Mouse (Mus musculus) layer of hippocampus, adult 18-20 months (tissue): ENCODE data around the gene Ppp1ca. TPM values are rescaled to one million over a fixed set of nuclear protein-coding genes. Genes with fewer than 3 reads are reported as not detected.

ENCODE experiments used
- DNase-seq, 2 experiments: peaks; one replicate each; pipeline ENCODE4 v3.0.0; 2022; ENCODE audit warnings: low spot score in 2 of 2
- long read RNA-seq: library from polyadenylated mRNA; stranded (forward); transcript quantifications from one replicate; pipeline ENCODE4 v2.0.0, GENCODE M21; 2021
- total RNA-seq, 2 experiments: library from RNA; stranded (reverse); gene quantifications; 2 replicates each; pipeline ENCODE4 v1.2.3; 2021

Gene Ppp1ca
- total RNA-seq, result 100 to 1,000 TPM; 268 TPM
- long read RNA-seq, transcript Ppp1ca-201 (7 exons, 1,473 nt), result major isoform, 232 of 249 reads
- long read RNA-seq, partial matches to known transcripts, result 5 of 249 reads
- long read RNA-seq, other reads (novel, unspliced or antisense), result 11 of 249 reads

DNA sequence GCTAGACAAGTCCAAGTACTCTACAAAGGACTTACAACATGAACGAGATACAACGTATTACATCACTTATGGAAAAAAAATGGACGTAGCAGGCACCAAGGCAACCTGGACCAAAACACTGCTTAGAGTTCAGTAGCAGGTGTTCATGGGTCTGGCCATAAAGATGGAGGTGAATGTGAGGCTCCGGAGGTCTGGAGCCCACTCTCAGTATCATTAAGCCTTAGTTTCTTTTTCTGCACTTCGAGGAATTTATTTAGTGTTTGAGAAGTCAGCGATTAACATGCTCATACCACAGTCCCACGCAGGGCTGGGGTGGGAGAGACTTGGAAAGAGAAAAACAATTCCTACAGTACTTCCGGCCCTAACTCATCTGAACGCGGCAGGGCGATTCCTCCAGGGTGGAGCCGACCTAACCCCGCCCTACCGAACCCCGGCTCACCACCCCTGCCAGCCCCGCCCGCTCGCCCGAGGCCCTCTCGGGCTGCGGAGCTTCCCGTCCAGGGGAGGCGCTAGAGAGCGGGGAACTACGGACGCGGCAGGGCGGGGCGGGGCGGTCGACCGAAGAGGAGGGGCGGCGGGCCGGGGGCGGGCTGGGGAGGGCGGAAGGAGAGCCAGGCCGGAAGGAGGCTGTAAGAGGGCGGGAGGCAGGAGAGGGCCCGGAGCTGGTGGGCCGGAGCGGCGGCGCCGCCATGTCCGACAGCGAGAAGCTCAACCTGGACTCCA is at the start of gene Ppp1ca:
Gene Ppp1ca (plus strand): TSS at position 538 of the 723 bp plus-strand sequence.
- peak; percentile 85 to 94 for DNase-seq

DNA sequence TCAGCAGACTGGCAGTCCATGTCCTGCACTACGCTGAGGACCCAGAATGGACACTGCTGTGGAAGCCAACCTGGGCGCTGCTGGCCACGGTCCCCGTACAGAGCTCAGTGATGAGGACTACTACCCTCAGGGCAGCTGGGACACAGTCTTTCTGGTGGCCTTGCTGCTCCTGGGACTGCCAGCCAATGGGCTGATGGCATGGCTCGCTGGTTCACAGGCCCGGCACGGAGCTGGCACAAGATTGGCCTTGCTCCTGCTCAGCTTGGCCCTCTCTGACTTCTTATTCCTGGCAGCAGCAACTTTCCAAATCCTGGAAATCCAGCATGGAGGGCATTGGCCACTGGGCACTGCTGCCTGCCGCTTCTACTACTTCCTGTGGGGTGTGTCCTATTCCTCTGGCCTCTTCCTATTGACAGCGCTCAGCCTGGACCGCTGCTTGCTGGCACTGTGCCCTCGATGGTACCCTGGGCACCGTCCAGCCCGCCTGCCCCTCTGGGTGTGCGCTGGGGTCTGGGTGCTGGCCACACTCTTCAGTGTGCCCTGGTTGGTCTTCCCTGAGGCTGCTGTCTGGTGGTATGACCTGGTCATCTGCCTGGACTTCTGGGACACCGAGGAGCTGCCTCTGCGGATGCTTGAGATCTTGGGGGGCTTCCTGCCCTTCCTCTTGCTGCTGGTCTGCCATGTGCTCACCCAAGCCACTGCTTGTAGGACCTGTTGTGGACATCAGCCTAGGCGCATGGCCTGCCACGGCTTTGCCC is 49.3 kb upstream of the Ppp1ca start:
- DNase-seq, result no peak

DNA sequence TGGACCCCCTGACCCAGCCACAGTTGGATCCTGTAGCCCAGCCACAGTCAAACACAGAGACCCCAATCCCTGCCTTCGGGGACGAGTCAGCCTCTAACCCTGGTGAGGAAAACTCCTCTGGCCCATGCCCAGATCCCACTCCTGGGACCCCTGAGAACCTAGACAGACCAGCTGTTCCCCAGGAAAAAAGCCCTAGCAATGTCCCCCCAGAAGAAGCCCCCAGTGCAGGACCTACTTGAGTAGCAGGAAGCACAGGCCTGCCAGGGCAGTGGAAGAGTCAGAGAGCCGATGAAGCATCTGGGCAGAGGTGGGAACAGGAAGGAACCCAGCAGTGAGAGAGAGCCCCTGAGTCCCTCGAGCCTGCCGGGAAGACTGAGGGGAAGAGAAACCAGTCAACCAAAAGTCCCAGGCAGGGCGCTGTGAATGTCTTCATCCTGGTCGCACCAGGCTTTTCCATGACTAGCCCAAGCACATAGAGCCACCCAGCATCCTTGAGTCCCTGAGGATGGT is 48.1 kb upstream of the Ppp1ca start, which contains the start of gene Cabp4:
Gene Cabp4 (minus strand): TSS at position 275 of the 510 bp plus-strand sequence.
- DNase-seq, result no peak

DNA sequence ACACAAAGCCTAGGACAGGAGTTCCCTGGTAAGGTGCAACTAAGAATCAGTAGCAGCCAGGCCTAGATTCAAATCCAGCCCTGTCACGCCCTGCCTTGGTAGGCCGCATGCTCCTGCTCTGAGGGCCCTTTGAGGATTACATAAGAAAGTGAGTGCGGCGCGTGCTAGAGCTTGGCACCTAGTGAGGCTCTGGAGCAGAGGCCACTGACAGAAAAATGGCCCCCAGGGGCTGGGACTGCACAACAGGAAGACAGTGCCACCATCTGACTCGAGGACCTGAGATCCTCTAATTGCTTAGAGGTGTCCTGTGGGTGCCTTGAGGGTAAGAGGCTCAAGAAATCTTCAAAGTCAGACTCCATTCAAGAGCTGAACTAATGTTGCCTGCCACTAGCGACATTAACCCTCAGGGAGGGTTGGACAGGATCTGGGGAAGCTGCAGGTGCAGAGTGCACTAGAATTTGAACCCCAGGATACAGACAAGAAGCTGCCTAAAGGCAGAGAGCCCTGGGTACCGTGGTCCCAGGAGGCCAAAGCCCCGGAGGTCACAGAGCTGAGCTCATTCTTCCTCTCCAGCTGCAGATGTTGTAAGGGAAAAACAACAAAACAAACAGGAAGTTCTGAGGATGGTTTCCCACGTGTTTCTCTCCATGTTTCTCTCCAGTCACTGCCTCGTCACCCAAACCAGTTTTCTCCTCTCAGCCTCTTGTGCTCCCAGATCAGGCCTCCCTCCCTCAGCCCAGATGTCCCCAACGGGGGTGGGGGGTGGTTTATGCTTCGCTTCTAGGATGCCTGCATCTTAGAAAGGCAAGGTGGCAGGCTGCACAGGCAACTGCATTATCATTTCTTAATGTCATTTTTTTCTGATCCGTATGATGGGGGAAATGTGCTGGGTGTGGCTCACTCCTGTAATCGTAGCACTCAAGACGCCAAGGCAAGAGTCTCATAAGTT is 47.0 kb upstream of the Ppp1ca start:
- DNase-seq, result no peak

DNA sequence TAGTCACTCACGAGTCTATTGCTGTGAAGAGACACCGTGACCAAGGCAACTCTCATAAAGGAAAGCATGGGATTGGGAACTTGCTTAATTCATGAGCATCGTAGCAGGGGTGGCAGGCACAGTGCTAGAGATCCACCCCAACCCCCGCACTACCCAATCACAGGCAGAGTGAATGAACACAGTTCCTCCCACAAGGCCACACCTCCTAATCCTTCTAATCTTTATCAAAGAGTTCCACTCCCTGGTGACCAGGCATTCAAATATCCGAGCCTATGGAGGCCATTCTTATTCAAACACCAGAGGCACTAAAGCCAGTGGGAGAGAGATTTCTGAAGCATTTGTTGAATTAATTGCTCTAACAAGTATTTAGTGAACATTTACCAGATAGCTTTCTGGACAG is 45.9 kb upstream of the Ppp1ca start:
- no peak for DNase-seq

DNA sequence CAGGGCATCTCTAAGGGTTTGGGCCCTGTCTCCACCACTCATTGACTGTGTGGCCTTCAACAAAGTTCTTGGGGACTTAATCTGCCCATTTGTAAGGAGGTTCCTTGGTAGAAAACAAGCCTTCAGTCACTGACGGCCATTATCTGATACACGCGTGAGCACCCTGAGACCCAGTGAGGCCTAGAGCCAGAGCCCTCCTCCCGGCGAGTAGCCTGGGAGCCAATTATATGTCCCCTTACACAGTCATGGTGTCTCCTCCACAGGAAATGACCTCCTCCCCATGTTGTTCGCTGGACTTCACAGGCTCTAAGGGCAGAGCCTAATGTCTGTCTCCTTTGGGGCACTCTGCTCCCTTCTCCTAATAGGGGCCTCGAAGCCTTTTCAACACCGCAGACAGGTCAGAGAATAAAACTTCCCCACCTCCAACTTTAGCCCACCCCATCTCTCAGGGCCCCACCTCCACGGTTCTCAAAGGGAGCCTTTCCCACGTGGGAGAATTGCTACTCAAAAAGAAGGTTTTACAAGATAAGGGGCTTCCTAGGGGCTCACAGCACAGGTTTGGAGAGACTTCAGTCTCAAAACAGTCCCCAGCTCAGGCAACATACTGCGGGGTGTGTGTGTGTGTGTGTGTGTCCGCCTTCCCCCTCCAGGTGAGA is 45.4 kb upstream of the Ppp1ca start:
- DNase-seq, result no peak

DNA sequence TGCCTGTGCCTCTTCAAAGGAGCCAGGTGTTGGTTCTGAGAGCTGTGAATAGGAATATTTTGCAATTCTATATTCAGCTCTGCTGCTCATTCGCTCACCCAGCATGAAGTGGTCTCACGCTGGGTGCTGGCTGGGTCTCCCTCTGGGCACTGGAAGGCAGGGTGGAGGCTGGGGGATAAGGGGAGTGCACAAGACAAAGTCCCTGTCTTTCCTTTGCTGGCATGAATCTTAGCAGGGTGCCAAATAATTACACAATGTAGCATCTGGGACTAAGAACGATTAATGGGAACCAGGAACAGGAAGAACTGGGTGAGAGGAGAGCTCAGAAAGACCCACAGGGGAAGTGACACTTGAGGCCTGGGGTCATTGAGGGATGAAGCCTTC is 44.9 kb upstream of the Ppp1ca start:
- DNase-seq, result no peak

DNA sequence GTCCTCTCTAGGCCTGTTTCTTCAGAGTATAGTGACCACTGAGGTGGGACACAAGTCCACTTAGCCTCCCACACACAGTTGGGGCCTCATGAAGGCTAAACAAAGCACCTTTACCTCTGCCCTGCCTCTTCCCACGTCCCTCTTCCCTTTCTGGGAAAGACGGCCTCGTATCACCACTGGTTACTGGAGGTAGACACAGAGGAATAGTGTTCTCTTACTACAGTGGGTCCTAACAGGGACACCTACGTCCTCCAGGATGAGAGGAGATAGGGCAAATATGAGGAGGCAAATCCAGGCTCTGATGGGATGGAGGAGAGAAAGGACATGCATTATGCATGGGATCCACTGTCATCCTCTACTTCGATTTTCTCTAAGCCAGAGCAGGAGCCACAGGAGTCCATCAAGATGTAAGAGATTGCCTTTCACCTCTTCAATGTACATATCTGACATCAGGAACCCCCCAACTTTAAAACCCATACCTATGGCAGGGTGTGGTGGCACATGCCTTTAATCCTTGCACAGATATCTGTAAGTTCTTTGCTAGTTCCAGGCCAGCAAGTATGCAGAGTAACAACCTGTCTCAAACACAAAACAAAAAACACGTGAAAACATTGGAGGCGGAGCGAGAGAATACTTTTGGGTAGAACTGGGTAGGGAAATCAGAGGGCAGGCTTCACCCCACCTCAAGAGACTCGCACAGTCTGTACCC is 43.9 kb upstream of the Ppp1ca start:
- DNase-seq, result no peak

DNA sequence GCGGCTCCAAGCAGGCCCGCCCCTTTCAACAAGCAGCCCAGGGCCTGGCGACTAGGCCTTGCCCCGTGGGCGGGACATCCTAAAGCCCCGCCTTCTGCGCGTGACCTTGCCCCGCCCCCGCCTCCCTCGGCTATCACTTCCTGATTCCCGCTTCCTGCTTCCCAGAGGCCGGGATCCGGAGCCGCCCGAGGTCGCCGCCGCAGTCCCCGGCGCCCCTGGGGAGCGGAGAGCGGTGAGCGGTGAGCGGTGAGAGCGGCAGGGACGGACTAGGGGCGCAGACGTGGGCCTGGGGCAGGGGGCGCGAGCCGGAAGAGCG is 43.4 kb upstream of the Ppp1ca start, which contains the start of gene Coro1b:
Gene Coro1b (plus strand): TSS at position 129 of the 316 bp plus-strand sequence.
- DNase-seq, result peak; percentile 89 to 97

DNA sequence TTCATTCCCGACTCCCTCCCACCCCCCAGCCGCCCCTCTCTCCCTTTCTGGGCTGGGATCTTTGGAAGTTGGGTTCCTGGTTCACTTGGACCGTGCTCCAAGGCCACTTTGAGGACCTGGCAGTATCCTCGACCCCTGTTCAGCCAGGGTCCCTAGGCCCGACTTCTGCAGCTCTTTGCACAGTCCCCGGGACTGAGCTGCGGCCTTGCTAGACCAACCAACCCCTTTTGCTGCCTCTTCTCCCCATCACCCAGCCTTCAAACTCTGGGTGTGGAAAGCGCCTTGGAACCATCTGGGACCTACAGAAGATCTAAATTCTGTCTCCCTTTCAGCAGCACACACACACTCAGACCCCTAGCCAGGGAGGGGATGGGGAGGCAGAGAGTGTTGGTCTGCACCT is 43.0 kb upstream of the Ppp1ca start:
- DNase-seq, result no peak

DNA sequence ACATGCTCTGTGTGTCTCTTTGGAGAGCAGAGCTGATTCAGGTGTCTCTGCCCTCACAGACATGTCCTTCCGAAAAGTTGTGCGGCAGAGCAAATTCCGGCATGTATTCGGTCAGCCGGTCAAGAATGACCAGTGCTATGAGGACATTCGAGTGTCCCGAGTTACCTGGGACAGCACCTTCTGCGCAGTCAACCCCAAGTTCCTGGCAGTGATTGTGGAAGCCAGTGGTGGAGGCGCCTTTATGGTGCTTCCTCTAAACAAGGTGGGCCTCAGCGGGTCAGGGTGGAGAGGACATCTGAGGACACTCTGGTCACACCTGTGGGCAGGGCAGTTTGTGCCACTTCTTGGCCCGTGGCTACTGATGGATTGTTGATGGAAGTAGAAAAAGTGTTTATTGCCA is 42.6 kb upstream of the Ppp1ca start:
- DNase-seq, result no peak

DNA sequence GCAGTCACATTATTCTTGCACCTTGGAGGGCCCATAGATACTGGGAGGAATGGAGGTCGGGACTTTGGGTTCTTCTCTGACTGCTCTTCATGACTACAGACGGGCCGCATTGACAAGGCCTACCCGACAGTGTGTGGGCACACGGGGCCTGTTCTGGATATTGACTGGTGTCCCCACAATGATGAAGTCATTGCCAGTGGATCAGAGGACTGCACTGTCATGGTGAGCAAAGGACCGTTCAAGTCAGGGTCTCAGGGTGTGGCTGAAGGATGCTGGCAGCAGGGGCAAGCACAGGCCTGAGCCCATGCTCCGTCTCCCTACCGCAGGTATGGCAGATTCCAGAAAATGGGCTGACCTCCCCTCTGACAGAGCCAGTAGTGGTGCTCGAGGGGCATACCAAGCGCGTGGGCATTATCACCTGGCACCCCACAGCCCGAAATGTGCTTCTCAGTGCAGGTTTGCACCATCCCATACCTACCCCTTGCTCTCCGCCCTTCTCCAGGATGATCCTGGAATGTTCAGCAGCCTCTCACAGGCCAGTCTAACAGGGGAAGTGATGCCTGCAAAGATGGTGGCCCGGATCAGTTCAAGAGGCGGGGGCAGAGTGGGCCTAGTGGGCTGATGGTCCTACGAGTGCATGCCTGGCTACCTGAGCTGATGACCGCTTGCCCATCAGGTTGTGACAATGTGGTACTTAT is 42.0 kb upstream of the Ppp1ca start:
- DNase-seq, result no peak

DNA sequence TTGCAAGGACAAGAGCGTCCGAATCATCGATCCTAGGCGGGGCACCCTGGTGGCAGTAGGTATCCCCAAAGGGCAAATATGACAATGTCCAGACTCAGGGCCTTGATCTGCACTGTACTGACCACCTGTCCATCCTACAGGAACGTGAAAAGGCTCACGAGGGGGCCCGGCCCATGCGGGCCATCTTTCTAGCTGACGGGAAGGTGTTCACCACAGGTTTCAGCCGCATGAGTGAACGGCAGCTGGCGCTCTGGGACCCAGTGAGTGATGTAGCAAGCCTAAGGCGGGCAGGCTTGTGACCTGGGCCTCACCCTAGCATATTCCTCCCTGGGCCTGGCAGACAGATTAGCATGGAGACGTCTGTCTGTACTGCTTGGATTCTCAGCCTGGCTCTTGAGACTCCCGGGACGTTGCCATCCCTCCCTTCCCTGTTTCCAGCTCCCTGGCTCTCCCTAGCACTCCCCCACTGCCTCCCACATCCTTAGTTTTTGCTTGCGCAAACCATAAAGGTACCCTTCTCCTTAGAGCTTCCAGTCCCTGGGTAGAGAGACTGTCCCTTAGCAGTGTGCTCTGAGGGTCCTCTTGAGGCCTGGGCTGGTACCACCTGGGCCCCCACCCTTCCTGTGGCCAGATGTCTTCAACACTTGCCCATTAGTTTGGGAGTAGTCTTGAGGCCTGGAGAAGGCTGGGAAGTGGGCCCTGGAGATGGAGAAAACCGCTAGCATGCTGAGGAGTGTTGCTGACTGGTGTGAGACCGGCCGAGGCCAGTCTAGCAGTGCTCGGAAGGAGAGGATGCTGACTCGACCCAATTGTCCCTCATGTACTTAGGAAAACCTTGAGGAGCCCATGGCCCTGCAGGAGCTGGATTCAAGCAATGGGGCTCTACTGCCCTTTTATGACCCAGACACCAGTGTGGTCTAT is 41.0 kb upstream of the Ppp1ca start:
- DNase-seq, result no peak

DNA sequence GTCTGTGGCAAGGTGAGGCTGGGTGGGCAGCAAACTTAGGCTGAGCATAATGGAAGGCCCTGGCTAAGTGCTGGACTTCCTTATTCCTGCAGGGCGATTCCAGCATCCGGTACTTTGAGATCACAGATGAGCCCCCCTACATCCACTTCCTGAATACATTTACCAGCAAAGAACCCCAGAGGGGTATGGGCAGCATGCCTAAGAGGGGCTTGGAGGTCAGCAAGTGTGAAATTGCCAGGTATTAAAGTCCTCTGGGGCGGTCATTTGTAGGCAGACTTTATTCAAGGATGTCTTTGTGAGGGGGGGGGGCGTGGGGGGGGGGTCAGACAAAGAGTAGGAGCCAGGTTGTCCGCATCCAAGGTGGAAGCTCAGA is 40.4 kb upstream of the Ppp1ca start:
- no peak for DNase-seq

DNA sequence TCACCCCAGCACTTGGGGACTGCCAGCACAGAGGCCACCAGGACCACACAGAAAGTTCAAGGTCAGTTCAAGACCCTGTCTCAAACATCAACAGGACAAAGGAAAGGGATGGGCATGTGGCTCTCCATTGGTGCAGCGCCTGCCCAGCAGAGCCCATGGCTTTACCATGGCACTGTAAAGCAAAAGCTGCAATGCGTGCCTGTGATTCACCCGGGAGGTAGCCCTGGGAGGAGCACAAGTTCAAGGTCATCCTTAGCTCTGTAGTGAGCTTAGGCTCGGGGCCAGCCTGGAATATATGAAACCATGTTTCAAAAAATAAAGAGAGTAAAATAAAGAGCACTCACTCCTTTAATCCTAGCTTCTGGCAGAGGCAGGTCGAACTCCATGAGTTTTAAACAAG is 40.0 kb upstream of the Ppp1ca start:
- no peak for DNase-seq

DNA sequence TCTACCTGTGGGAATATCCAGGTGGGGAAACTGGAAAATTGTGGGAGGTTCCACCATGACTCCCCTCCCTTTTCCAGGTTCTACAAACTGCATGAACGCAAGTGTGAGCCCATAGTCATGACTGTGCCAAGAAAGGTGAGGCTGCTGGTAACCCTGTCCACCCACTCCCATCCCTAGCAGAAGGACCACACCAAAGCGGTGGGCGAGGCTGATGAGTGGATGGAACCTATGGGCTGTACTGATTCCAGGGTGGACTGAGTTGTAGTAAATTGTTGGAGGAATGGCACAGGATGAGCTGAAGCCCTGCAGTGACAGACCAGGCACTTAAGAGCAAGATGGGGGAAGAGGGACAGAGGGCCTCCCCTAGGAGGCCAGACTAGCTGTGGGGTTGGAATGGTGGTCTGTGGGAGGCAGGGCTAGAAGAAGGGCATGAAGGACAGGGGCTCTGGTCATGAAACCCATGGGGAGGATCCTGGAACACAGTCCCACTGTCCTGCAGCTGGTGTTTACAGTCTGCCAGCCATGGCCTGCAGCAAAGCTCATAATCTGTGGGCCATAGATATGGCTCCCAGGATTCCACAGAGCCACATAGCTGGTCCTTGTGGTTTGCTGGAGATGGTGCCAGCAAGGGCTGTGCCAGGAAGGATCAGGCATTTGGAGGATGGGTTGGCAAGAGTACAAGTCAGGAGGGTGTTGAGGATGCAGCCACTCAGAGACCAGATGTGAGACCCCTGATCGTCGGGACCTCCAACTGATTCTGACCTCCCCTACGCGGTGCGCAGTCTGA is 39.2 kb upstream of the Ppp1ca start:
- no peak for DNase-seq

DNA sequence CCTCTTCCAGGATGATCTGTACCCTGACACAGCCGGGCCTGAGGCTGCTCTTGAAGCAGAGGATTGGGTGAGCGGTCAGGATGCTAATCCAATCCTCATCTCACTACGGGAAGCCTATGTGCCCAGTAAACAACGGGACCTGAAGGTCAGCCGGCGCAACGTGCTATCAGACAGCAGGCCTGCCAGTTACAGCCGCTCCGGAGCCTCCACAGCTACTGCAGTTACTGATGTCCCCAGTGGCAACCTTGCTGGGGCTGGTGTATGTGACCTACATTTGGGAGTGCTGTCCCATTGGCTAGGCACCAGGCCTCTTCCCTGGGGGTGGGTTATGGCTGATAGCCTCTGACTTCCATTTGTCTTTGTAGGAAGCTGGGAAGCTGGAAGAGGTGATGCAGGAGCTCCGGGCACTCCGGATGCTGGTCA is 38.6 kb upstream of the Ppp1ca start, which contains the start of gene Ptprcap:
Gene Ptprcap (plus strand): TSS at position 373 of the 423 bp plus-strand sequence.
- no peak for DNase-seq
